Mouse (Mus musculus) forebrain, embryonic 15.5 days (tissue): ENCODE data around the gene Rin2. TPM values are rescaled to one million over a fixed set of nuclear protein-coding genes. Genes with fewer than 3 reads are reported as not detected.
A peak's percentile ranks its signal among the peaks of the same experiment; 100 is the strongest.

ENCODE experiments used
- ATAC-seq: fragments of 200-750 bp; cut with Nextera tagmentation; replicated peaks from 2 replicates; pipeline ENCODE4 v1.8.0; 2017; ENCODE audit warnings: mild to moderate bottlenecking, moderate TSS enrichment, moderate library complexity
- H3K27ac ChIP-seq: fragments of 300-500 bp; sonication (generic); replicated peaks from 2 replicates; pipeline ENCODE4 v1.5.1; 2015; ENCODE audit warnings: mild to moderate bottlenecking, inconsistent platforms
- H3K27me3 ChIP-seq: fragments of 300-500 bp; sonication (generic); 2 replicates; pipeline ENCODE4 v1.6.1; 2015; ENCODE audit warnings: inconsistent platforms
- H3K36me3 ChIP-seq: fragments of 300-500 bp; sonication (generic); 2 replicates; pipeline ENCODE4 v1.6.1; 2015; ENCODE audit warnings: mild to moderate bottlenecking, inconsistent platforms
- H3K4me1 ChIP-seq: fragments of 300-500 bp; sonication (generic); 2 replicates; pipeline ENCODE4 v1.6.1; 2015; ENCODE audit warnings: inconsistent platforms
- H3K4me2 ChIP-seq: fragments of 300-500 bp; sonication (generic); replicated peaks from 2 replicates; pipeline ENCODE4 v1.6.1; 2015; ENCODE audit warnings: mild to moderate bottlenecking, inconsistent platforms
- H3K4me3 ChIP-seq: fragments of 300-500 bp; sonication (generic); 2 replicates; pipeline ENCODE4 v1.5.1; 2015; ENCODE audit warnings: mild to moderate bottlenecking, inconsistent platforms
- H3K9ac ChIP-seq: fragments of 300-500 bp; sonication (generic); replicated peaks from 2 replicates; pipeline ENCODE4 v1.6.1; 2015; ENCODE audit warnings: mild to moderate bottlenecking, inconsistent platforms
- H3K9me3 ChIP-seq: fragments of 300-500 bp; sonication (generic); 2 replicates; pipeline ENCODE4 v1.6.1; 2016; ENCODE audit warnings: inconsistent platforms
- WGBS: fragments of 180-500 bp; shearing (Covaris S2); methylation state at CpG from one replicate; pipeline ENCODE4 v1.1.7; 2015; ENCODE audit warnings: mixed read lengths; 5-methylcytosine and 5-hydroxymethylcytosine counted together
- polyA plus RNA-seq: library from polyadenylated mRNA; unstranded; fragments of >200 nt; fragmentation: Nextera tagmentation; extraction: Ambion mirVana; gene quantifications from 2 replicates; pipeline ENCODE4 v1.2.1, GENCODE M21; 2015

Gene Rin2
- polyA plus RNA-seq, 1 experiment from 2014 or later: 12.4 TPM

- no peak for ATAC-seq
- no peaks in the 10 kb centered on the region for H3K9me3 ChIP-seq
- H3K27me3 ChIP-seq: no peaks in the 10 kb centered on the region
- H3K36me3 ChIP-seq: no peaks in the 10 kb centered on the region
- peaks cover 12% of the 10 kb centered on the region for H3K4me1 ChIP-seq
- H3K4me2 ChIP-seq: no peak overlapping the region
- no peak overlapping the region for H3K27ac ChIP-seq
- WGBS: 38% methylated on average over 13 of the region's 13 CpGs
- no peak overlapping the region for H3K9ac ChIP-seq
- H3K4me3 ChIP-seq: no peak overlapping the region
Measured at GRCm38 (mm10) chr2:145784246-145784935, 109.4 kb downstream of the Rin2 start.

GRCm38 (mm10) chr2:145784964-145785363 lies 109.9 kb downstream of the Rin2 start:
- 88% methylated on average over 1 of the region's 1 CpGs for WGBS
- H3K27me3 ChIP-seq: no peaks in the 10 kb centered on the region
- no peak for ATAC-seq

GRCm38 (mm10) chr2:145785758-145786617 lies 111.0 kb downstream of the Rin2 start:
- ATAC-seq: peak; percentile 69
- Histone ChIP-seq H3K27me3 (no peaks in the 10 kb centered on the region), H3K36me3 (no peaks in the 10 kb centered on the region), H3K4me2 (peak overlapping the region; percentile 52), H3K4me3 (peak overlapping the region; percentile 28), H3K4me1 (peaks cover 12% of the 10 kb centered on the region), H3K27ac (0 out of 2 replicates have a peak overlapping the region, but pooled peaks have one; percentile 7), H3K9me3 (no peaks in the 10 kb centered on the region), H3K9ac (peak overlapping the region; percentile 35)
- WGBS: 2% methylated on average over 18 of the region's 18 CpGs

More at GRCm38 (mm10) chr2:145784964-145785363, 109.9 kb downstream of the Rin2 start:
- H3K27ac ChIP-seq: no peak overlapping the region
- H3K9me3 ChIP-seq: no peaks in the 10 kb centered on the region
- H3K4me1 ChIP-seq: peaks cover 12% of the 10 kb centered on the region
- no peak overlapping the region for H3K4me2 ChIP-seq
- no peak overlapping the region for H3K9ac ChIP-seq
- no peak overlapping the region for H3K4me3 ChIP-seq
- H3K36me3 ChIP-seq: no peaks in the 10 kb centered on the region

- WGBS: 8% methylated on average over 3 of the region's 3 CpGs
- 0 out of 2 replicates have a peak overlapping the region, but pooled peaks have one; percentile 7 for H3K27ac ChIP-seq
- ATAC-seq: no peak
Measured at GRCm38 (mm10) chr2:145786618-145786932, 111.6 kb downstream of the Rin2 start.

GRCm38 (mm10) chr2:145787486-145787885 lies 112.5 kb downstream of the Rin2 start:
- Histone ChIP-seq H3K27ac (no peak overlapping the region), H3K9me3 (no peaks in the 10 kb centered on the region)
- 72% methylated on average over 7 of the region's 7 CpGs for WGBS

More at GRCm38 (mm10) chr2:145786618-145786932, 111.6 kb downstream of the Rin2 start:
- peak overlapping the region; percentile 52 for H3K4me2 ChIP-seq
- H3K36me3 ChIP-seq: no peaks in the 10 kb centered on the region
- peak overlapping the region; percentile 35; the same call in 1 of the 2 replicates for H3K9ac ChIP-seq
- H3K27me3 ChIP-seq: no peaks in the 10 kb centered on the region
- peak overlapping the region; percentile 28 for H3K4me3 ChIP-seq
- peaks cover 12% of the 10 kb centered on the region for H3K4me1 ChIP-seq
- no peaks in the 10 kb centered on the region for H3K9me3 ChIP-seq

GRCm38 (mm10) chr2:145788562-145789346 lies 113.7 kb downstream of the Rin2 start:
- Histone ChIP-seq H3K27me3 (no peaks in the 10 kb centered on the region), H3K4me1 (peaks cover 12% of the 10 kb centered on the region), H3K9ac (no peak overlapping the region), H3K4me2 (no peak overlapping the region), H3K27ac (no peak overlapping the region), H3K9me3 (no peaks in the 10 kb centered on the region), H3K4me3 (no peak overlapping the region), H3K36me3 (no peaks in the 10 kb centered on the region)
- 88% methylated on average over 3 of the region's 3 CpGs for WGBS
- ATAC-seq: no peak

More at GRCm38 (mm10) chr2:145787486-145787885, 112.5 kb downstream of the Rin2 start:
- Histone ChIP-seq H3K36me3 (no peaks in the 10 kb centered on the region), H3K4me2 (no peak overlapping the region), H3K27me3 (no peaks in the 10 kb centered on the region), H3K9ac (no peak overlapping the region), H3K4me3 (no peak overlapping the region), H3K4me1 (peaks cover 12% of the 10 kb centered on the region)
- no peak for ATAC-seq

- Histone ChIP-seq H3K4me3 (no peak overlapping the region), H3K36me3 (no peaks in the 10 kb centered on the region), H3K27me3 (no peaks in the 10 kb centered on the region), H3K4me1 (no peaks in the 10 kb centered on the region), H3K4me2 (no peak overlapping the region), H3K27ac (no peak overlapping the region), H3K9ac (no peak overlapping the region), H3K9me3 (no peaks in the 10 kb centered on the region)
- 51% methylated on average over 1 of the region's 1 CpGs for WGBS
- ATAC-seq: no peak
Measured at GRCm38 (mm10) chr2:145793702-145794101, 118.7 kb downstream of the Rin2 start.

GRCm38 (mm10) chr2:145794318-145794954 lies 119.4 kb downstream of the Rin2 start:
- Histone ChIP-seq H3K9ac (no peak overlapping the region), H3K36me3 (no peaks in the 10 kb centered on the region), H3K27ac (no peak overlapping the region), H3K9me3 (no peaks in the 10 kb centered on the region), H3K4me1 (no peaks in the 10 kb centered on the region), H3K4me2 (no peak overlapping the region), H3K4me3 (no peak overlapping the region), H3K27me3 (no peaks in the 10 kb centered on the region)
- 31% methylated on average over 5 of the region's 5 CpGs for WGBS
- no peak for ATAC-seq

GRCm38 (mm10) chr2:145797851-145798250 lies 122.8 kb downstream of the Rin2 start:
- no peak for ATAC-seq
- no peak overlapping the region for H3K4me3 ChIP-seq
- WGBS: 85% methylated on average over 1 of the region's 1 CpGs
- H3K27ac ChIP-seq: no peak overlapping the region
- H3K9me3 ChIP-seq: no peaks in the 10 kb centered on the region
- H3K4me2 ChIP-seq: no peak overlapping the region
- H3K27me3 ChIP-seq: no peaks in the 10 kb centered on the region
- H3K4me1 ChIP-seq: no peaks in the 10 kb centered on the region
- H3K36me3 ChIP-seq: no peaks in the 10 kb centered on the region
- H3K9ac ChIP-seq: no peak overlapping the region

- 75% methylated on average over 3 of the region's 3 CpGs for WGBS
- Histone ChIP-seq H3K4me1 (no peaks in the 10 kb centered on the region), H3K4me3 (no peak overlapping the region), H3K4me2 (no peak overlapping the region), H3K36me3 (no peaks in the 10 kb centered on the region), H3K27me3 (no peaks in the 10 kb centered on the region), H3K9ac (no peak overlapping the region), H3K27ac (no peak overlapping the region), H3K9me3 (no peaks in the 10 kb centered on the region)
- no peak for ATAC-seq
Measured at GRCm38 (mm10) chr2:145798954-145799353, 123.9 kb downstream of the Rin2 start.

GRCm38 (mm10) chr2:145801322-145802052 lies 126.5 kb downstream of the Rin2 start:
- H3K27ac ChIP-seq: no peak overlapping the region
- WGBS: 84% methylated on average over 9 of the region's 9 CpGs
- H3K9me3 ChIP-seq: no peaks in the 10 kb centered on the region; the same call in 1 of the 2 replicates

More at GRCm38 (mm10) chr2:145801322-145802052, 126.5 kb downstream of the Rin2 start:
- no peak overlapping the region for H3K4me2 ChIP-seq
- no peak overlapping the region for H3K9ac ChIP-seq
- H3K27me3 ChIP-seq: no peaks in the 10 kb centered on the region
- no peaks in the 10 kb centered on the region for H3K4me1 ChIP-seq
- no peaks in the 10 kb centered on the region for H3K36me3 ChIP-seq
- H3K4me3 ChIP-seq: no peak overlapping the region
- no peak for ATAC-seq
